Mouse (Mus musculus): ENCODE results near the gene Otop2.

Gene Otop2

GRCm38 (mm10) chr11:115381276-115381675 is 74.3 kb downstream of the Otop2 start:
- no peak for DNase-seq (ENCODE audit: low read depth)
